Mouse (Mus musculus): Measurements from ENCODE around the gene Il18rap. TPM values are rescaled to one million over a fixed set of nuclear protein-coding genes. Genes with fewer than 3 reads are reported as not detected.

Il18rap gene
- polyA plus RNA-seq, 1 experiment from 2014 or later, result 0.15 TPM

GRCm38 (mm10) chr1:40523971-40524722 lies 9.0 kb downstream of the Il18rap start:
- no peak for DNase-seq (ENCODE audit: low spot score, missing footprints)
- ATAC-seq (ENCODE audit: low FRiP score), result no peak
- Histone ChIP-seq H3K4me2 (no peak overlapping the region), H3K27ac (ENCODE audit: low read depth, low read length) (no peak overlapping the region), H3K36me3 (ENCODE audit: control insufficient read depth, insufficient read depth, low read length) (no peaks in the 10 kb centered on the region), H3K9ac (ENCODE audit: low read length) (no peak overlapping the region), H3K9me3 (ENCODE audit: control insufficient read depth, low read length) (no peaks in the 10 kb centered on the region), H3K4me1 (ENCODE audit: control insufficient read depth, insufficient read depth, low read length) (no peaks in the 10 kb centered on the region), H3K4me3 (ENCODE audit: low read depth, low read length) (no peak overlapping the region), H3K27me3 (ENCODE audit: control insufficient read depth, insufficient read depth, low read length) (no peaks in the 10 kb centered on the region)
- WGBS, result 95% methylated on average over 5 of the region's 5 CpGs

DNA sequence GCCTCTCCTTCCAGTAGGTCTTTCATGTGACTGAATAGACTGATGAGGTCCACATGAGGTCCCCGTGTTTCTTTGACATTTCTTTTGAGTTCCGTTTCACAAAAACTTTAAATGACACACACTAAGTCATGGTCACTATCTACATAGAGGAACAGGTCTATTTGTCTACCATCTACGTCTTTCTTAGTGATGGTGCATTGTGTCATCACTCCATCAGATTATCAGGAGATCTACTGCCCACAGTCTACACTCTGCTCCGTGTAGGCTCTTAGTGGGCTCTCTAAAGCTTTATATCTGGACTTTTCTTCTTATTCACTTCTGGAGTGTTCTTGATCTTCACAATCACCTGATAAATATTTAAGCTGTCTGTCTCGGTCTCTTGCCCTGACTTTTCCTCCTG lies 14.1 kb downstream of the Il18rap start:
- no peak overlapping the region for H3K4me2 ChIP-seq
- no peak overlapping the region for H3K9ac ChIP-seq (ENCODE audit: low read length)
- no peaks in the 10 kb centered on the region for H3K4me1 ChIP-seq (ENCODE audit: control insufficient read depth, insufficient read depth, low read length)
- DNase-seq (ENCODE audit: low spot score, missing footprints), result no peak
- ATAC-seq (ENCODE audit: low FRiP score), result no peak
- no peaks in the 10 kb centered on the region for H3K27me3 ChIP-seq (ENCODE audit: control insufficient read depth, insufficient read depth, low read length)
- H3K36me3 ChIP-seq (ENCODE audit: control insufficient read depth, insufficient read depth, low read length), result no peaks in the 10 kb centered on the region
- no peaks in the 10 kb centered on the region for H3K9me3 ChIP-seq (ENCODE audit: control insufficient read depth, low read length)
- 83% methylated on average over 5 of the region's 5 CpGs for WGBS
- no peak overlapping the region for H3K27ac ChIP-seq (ENCODE audit: low read depth, low read length)
- no peak overlapping the region for H3K4me3 ChIP-seq (ENCODE audit: low read depth, low read length)

GRCm38 (mm10) chr1:40537577-40537976 lies 22.4 kb downstream of the Il18rap start:
- ATAC-seq (ENCODE audit: low FRiP score), result no peak
- no peaks in the 10 kb centered on the region for H3K9me3 ChIP-seq (ENCODE audit: control insufficient read depth, low read length)
- no peak overlapping the region for H3K4me3 ChIP-seq (ENCODE audit: low read depth, low read length)
- H3K4me1 ChIP-seq (ENCODE audit: control insufficient read depth, insufficient read depth, low read length), result no peaks in the 10 kb centered on the region
- H3K27me3 ChIP-seq (ENCODE audit: control insufficient read depth, insufficient read depth, low read length), result no peaks in the 10 kb centered on the region
- 78% methylated on average over 5 of the region's 5 CpGs for WGBS
- H3K9ac ChIP-seq (ENCODE audit: low read length), result no peak overlapping the region
- no peak overlapping the region for H3K27ac ChIP-seq (ENCODE audit: low read depth, low read length)
- no peak overlapping the region for H3K4me2 ChIP-seq
- DNase-seq (ENCODE audit: low spot score, missing footprints), result no peak
- no peaks in the 10 kb centered on the region for H3K36me3 ChIP-seq (ENCODE audit: control insufficient read depth, insufficient read depth, low read length)

DNA sequence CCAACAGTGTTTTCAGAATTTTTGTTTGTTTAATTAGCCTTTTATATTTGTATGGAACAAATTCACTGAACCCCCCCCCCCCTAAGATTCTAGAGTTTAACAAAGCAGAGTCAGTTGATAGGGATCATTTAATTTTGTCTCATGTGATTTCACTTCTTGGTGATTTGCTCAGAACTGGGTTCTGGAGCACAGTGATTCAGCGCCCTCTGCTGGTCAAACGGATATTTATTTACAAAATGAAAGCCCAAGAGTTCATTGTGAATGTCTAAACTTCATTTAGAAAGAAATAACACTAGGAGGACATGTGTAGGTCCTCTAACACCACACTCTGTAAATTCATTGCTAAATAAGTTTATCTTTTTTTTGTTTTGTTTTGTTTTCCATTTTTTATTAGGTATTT lies 29.5 kb downstream of the Il18rap start:
- Histone ChIP-seq H3K4me1 (ENCODE audit: control insufficient read depth, insufficient read depth, low read length) (no peaks in the 10 kb centered on the region), H3K9ac (ENCODE audit: low read length) (no peak overlapping the region), H3K4me2 (no peak overlapping the region), H3K27ac (ENCODE audit: low read depth, low read length) (no peak overlapping the region), H3K9me3 (ENCODE audit: control insufficient read depth, low read length) (no peaks in the 10 kb centered on the region), H3K27me3 (ENCODE audit: control insufficient read depth, insufficient read depth, low read length) (no peaks in the 10 kb centered on the region), H3K4me3 (ENCODE audit: low read depth, low read length) (no peak overlapping the region), H3K36me3 (ENCODE audit: control insufficient read depth, insufficient read depth, low read length) (no peaks in the 10 kb centered on the region)
- WGBS, result 2% methylated on average over 2 of the region's 2 CpGs
- DNase-seq (ENCODE audit: low spot score, missing footprints) (peak; percentile 95), ATAC-seq (ENCODE audit: low FRiP score) (no peak)

- Histone ChIP-seq H3K4me1 (ENCODE audit: control insufficient read depth, insufficient read depth, low read length) (no peaks in the 10 kb centered on the region), H3K27me3 (ENCODE audit: control insufficient read depth, insufficient read depth, low read length) (no peaks in the 10 kb centered on the region), H3K27ac (ENCODE audit: low read depth, low read length) (no peak overlapping the region), H3K36me3 (ENCODE audit: control insufficient read depth, insufficient read depth, low read length) (no peaks in the 10 kb centered on the region), H3K9ac (ENCODE audit: low read length) (no peak overlapping the region), H3K4me2 (no peak overlapping the region), H3K4me3 (ENCODE audit: low read depth, low read length) (no peak overlapping the region), H3K9me3 (ENCODE audit: control insufficient read depth, low read length) (no peaks in the 10 kb centered on the region)
- WGBS, result 82% methylated on average over 4 of the region's 4 CpGs
- DNase-seq (ENCODE audit: low spot score, missing footprints) (no peak), ATAC-seq (ENCODE audit: low FRiP score) (no peak)
Measured at GRCm38 (mm10) chr1:40546645-40547044, 31.5 kb downstream of the Il18rap start.

DNA sequence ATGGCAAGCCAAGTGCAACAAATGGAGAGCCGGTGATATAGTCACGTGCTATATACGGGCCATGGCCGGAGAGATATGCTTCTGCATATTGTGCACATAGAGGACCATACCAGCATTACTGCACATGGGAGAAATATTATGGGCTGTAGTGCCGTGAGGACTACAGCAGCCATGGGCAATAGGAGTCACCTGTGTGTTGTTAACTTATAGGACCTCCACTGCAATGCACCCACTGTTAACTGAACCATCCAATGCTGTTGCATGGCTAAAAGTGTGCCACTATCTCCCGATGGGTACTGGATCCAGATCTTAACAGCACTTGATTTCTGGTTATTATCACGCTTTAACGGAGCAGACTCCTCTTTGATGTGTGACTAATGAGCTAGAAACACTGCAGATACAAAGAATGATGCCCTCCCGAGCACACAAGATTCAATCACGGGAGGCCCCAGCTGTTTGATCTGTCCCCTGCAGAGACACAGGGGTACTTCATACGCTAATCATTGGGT lies 32.0 kb downstream of the Il18rap start:
- no peak overlapping the region for H3K27ac ChIP-seq (ENCODE audit: low read depth, low read length)
- H3K4me1 ChIP-seq (ENCODE audit: control insufficient read depth, insufficient read depth, low read length), result no peaks in the 10 kb centered on the region
- H3K4me3 ChIP-seq (ENCODE audit: low read depth, low read length), result no peak overlapping the region
- ATAC-seq (ENCODE audit: low FRiP score) (no peak), DNase-seq (ENCODE audit: low spot score, missing footprints) (no peak)
- no peak overlapping the region for H3K4me2 ChIP-seq
- H3K27me3 ChIP-seq (ENCODE audit: control insufficient read depth, insufficient read depth, low read length), result no peaks in the 10 kb centered on the region
- no peak overlapping the region for H3K9ac ChIP-seq (ENCODE audit: low read length)
- no peaks in the 10 kb centered on the region for H3K36me3 ChIP-seq (ENCODE audit: control insufficient read depth, insufficient read depth, low read length)
- H3K9me3 ChIP-seq (ENCODE audit: control insufficient read depth, low read length), result no peaks in the 10 kb centered on the region
- WGBS, result 76% methylated on average over 11 of the region's 11 CpGs

DNA sequence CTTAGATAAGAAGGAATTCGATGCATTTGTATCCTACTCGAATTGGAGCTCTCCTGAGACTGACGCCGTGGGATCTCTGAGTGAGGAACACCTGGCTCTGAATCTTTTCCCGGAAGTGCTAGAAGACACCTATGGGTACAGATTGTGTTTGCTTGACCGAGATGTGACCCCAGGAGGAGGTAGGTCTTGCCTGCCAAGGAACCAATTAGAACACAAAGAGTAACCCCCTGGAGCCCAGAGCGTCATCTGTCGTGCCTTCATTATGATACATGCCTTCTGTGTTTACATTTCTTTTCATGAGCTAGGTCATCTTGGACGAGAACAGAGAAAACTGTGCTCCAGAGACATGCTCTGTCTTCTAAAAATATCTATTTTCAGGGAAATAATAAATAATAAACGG lies 32.6 kb downstream of the Il18rap start:
- Histone ChIP-seq H3K27ac (ENCODE audit: low read depth, low read length) (no peak overlapping the region), H3K4me2 (no peak overlapping the region), H3K9me3 (ENCODE audit: control insufficient read depth, low read length) (no peaks in the 10 kb centered on the region), H3K27me3 (ENCODE audit: control insufficient read depth, insufficient read depth, low read length) (no peaks in the 10 kb centered on the region), H3K36me3 (ENCODE audit: control insufficient read depth, insufficient read depth, low read length) (no peaks in the 10 kb centered on the region), H3K4me1 (ENCODE audit: control insufficient read depth, insufficient read depth, low read length) (no peaks in the 10 kb centered on the region), H3K4me3 (ENCODE audit: low read depth, low read length) (no peak overlapping the region), H3K9ac (ENCODE audit: low read length) (no peak overlapping the region)
- 73% methylated on average over 10 of the region's 10 CpGs for WGBS
- ATAC-seq (ENCODE audit: low FRiP score) (no peak), DNase-seq (ENCODE audit: low spot score, missing footprints) (no peak)

GRCm38 (mm10) chr1:40569374-40569773 lies 54.2 kb downstream of the Il18rap start:
- no peak for ATAC-seq (ENCODE audit: low FRiP score)
- WGBS, result 81% methylated on average over 4 of the region's 4 CpGs

GRCm38 (mm10) chr1:40579784-40580183 lies 64.6 kb downstream of the Il18rap start, which contains the start of gene Slc9a4:
TSS of gene Slc9a4 (plus strand) at chr1:40580081.
- DNase-seq (ENCODE audit: low spot score, missing footprints), result no peak
- Histone ChIP-seq H3K27ac (ENCODE audit: low read depth, low read length) (no peak within 1 kb of the TSS), H3K36me3 (ENCODE audit: control insufficient read depth, insufficient read depth, low read length) (no peaks in the 10 kb centered on the region), H3K9me3 (ENCODE audit: control insufficient read depth, low read length) (no peaks in the 10 kb centered on the region), H3K4me1 (ENCODE audit: control insufficient read depth, insufficient read depth, low read length) (no peaks in the 10 kb centered on the region), H3K4me3 (ENCODE audit: low read depth, low read length) (no peak within 1 kb of the TSS), H3K9ac (ENCODE audit: low read length) (no peak within 1 kb of the TSS), H3K27me3 (ENCODE audit: control insufficient read depth, insufficient read depth, low read length) (no peaks in the 10 kb centered on the region), H3K4me2 (no peak within 1 kb of the TSS; the same call in 1 of the 2 replicates)
- ATAC-seq (ENCODE audit: low FRiP score), result no peak
- 12% methylated on average over 7 of the region's 7 CpGs for WGBS

More at GRCm38 (mm10) chr1:40569374-40569773, 54.2 kb downstream of the Il18rap start:
- H3K4me1 ChIP-seq (ENCODE audit: control insufficient read depth, insufficient read depth, low read length), result no peaks in the 10 kb centered on the region
- no peak for DNase-seq (ENCODE audit: low spot score, missing footprints)
- H3K4me2 ChIP-seq, result no peak overlapping the region
- no peaks in the 10 kb centered on the region for H3K27me3 ChIP-seq (ENCODE audit: control insufficient read depth, insufficient read depth, low read length)
- H3K9ac ChIP-seq (ENCODE audit: low read length), result no peak overlapping the region
- no peaks in the 10 kb centered on the region for H3K9me3 ChIP-seq (ENCODE audit: control insufficient read depth, low read length)
- H3K27ac ChIP-seq (ENCODE audit: low read depth, low read length), result no peak overlapping the region
- no peaks in the 10 kb centered on the region for H3K36me3 ChIP-seq (ENCODE audit: control insufficient read depth, insufficient read depth, low read length)
- H3K4me3 ChIP-seq (ENCODE audit: low read depth, low read length), result no peak overlapping the region

Measured in midbrain, embryonic 11.5 days (tissue).